Mouse (Mus musculus): ENCODE measurements around the gene Tceal6.
"Not testable (repeated sequence)": the region's sequence is repeated elsewhere in the genome, so short reads cannot be mapped to it uniquely, and the experiment has no call there.

Tceal6 gene

DNA sequence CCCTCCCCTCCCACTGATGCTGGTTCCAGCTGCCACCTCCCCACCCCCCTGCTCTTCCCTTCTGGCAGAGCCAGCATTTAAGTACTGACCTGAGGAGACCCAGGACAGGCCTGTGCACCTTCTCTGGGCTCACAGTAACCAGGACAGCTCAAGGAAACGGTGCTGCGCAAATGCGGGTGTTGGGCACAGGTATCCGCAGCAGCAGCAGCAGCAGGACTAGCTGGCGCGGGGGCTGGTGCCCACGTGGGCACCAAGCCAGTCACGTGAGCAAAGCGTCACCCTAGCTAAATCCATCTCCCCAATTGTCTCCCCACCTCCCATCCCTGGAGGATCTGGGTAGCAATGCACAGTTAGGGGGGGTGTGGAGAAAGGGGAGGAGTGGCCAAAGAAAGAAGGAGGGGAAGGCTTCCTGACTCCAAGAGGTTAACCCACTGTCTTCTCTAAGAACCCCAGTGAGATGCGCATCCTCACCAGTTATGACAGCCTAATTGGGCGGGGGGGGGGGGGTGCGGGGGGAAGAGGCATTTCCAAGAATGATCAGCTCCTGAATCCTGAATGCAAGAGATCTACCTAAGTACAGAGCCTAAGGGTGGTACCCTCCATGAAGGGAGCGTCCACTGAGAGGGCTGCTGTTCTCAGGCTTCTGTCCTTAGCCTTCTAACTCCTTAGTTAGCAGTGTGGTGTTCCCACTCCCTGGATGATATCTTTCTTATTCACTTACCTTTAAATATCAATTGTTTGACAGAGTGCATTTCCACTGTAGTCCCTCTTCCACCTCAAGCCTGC, at the start of gene Tceal6:
Gene Tceal6, minus strand, starts transcription at position 252 of the 786 bp plus-strand sequence.
- DNase-seq, result no peak

DNA sequence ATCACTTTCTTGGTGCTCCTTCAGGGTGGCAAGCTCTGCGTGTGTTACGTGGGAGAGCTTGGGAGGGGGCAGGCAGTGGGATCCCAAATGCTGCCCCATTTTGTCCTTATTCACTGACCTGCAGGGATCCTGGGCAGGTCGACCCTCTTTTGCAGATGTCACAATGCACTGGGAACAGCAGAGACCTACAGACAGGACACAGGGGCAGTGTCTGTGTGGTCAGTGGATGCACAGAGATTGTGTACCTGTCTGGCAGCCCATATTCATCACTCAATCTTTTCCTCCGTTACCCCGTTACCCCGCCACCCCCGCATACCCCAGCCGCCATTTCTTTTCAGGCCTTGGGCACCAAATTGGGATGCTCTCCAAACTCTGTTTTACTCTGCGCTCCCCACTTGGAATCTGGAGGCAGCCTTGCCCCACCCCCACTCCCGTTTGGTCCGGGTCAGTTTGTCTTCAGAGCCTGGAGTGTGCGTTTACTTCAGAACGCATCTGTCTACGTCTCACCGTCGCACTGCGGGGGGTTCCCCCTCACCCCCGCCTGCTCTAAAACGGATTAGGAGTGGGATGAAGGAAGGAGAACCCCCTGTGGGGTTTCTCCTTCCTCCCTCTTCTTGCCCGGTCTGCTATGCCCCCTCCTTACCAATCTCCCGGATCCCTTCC, 583 bp downstream of the Tceal6 start:
- DNase-seq, result peak; percentile 9

DNA sequence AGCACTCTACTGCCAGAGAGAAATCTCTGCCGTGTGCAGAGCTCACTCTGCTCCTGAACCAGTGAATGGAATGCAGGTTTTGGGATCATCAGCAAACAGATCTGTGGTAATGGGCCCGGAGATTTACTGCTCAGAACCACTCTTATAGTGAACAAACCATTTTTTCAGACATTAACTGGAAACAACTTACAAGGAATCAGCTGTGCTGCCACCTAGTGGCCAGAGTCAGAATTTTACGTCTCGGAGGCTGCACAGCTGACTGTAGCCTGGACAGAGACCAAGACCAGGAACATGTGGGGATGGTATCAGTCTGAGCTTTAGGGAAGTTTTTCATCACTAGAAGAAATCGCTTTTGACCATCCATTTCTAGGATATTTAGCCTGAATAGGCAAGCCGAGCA, 20.6 kb downstream of the Tceal6 start:
- not testable (repeated sequence) for DNase-seq

DNA sequence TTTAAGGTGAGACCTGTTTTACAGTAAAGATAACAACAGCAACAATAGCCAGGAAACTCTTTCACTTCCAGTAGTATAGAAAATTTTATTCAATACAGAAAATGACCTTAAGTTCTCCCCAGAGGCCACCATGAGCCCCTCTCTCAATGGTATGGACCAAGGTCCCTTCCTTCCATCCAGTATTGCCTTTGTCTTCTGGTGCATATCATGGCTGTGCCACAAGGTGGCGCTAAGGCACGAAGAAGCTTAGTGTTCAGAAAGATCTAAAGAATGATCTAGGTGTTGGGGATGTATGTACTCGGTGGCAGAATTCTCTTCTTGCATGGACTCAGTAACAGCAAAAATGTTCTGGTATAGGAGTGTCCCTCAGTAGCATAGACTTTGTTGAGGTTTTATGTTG, 21.8 kb downstream of the Tceal6 start:
- DNase-seq, result not testable (repeated sequence)

DNA sequence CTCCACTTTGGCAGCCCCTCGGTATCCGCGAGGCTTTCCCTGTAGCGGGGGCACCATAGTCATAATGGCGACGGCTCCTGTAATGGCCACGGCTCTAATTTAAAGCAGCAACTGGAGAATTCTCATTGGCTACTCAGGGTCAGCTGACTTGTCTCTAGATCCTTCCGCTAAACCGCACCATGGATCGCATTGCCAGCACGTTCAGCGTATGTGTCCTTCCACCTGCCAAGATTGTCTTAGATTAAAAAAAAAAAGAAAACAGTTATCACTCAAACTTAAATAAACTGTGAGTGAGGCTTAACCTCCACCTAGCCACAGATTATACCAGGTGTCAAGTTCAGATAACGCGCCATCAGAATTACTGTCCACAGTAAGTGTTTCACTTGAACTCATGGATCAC, 33.0 kb downstream of the Tceal6 start, which contains the start of gene Gm15023:
Gene Gm15023, minus strand, starts transcription at position 101 of the 400 bp plus-strand sequence.
- DNase-seq, result not testable (repeated sequence)

Measured in embryo, embryonic 11 days (tissue).